Mouse (Mus musculus) liver, embryonic 14.5 days (tissue): ENCODE measurements around the gene Sde2.

Experiments
- CTCF ChIP-seq: IDR thresholded peaks from 2 replicates; pipeline ENCODE4 v1.5.1; 2016; ENCODE audit warnings: antibody characterized with exemption, low read depth, control low read depth
- EP300 ChIP-seq: IDR thresholded peaks from 2 replicates; pipeline ENCODE4 v1.6.1; 2016; ENCODE audit warnings: antibody characterized with exemption, low read depth

DNA sequence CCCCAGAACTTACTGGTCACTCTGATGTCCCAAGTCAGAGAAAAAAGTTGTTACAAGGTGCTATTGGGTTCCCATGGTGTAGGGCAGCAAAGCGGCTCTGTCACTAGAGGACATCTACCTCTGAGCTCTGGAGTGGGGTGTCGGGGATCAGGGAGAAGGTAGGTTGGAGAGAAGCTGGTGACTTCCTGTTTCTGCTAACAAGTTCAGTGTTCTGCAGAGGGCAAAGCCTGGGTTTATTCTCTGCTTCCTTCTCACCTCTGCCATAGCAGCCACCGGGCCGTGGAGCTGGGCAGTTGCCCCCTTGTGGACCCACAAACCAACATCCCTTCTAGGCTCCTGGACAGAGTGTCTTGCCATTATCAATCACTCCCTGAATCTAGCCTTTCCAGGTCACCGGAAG, 61.9 kb downstream of the Sde2 start:
- TF ChIP-seq CTCF: no peak
- no peak for TF ChIP-seq EP300
